Mouse (Mus musculus): Measurements from ENCODE around the gene Zfp593.

DNA sequence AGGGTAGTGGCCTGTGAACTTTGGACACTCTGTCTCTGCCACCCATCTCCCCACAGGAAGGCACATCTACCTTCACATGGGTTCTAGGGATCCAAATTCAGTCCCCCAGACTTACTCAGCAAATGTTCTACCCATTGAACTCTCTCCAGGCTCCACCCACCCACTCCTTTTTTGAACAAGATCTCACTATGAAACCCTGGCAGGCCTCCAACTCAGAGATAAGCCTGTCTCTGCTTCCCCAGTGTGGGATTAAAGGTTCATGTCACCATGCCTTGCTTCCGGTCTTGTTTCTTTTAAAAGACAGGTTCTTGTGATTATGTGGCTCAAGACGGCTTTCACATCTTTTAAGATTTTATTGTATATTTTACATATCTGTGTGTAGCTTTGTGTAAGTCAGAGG, 39.5 kb upstream of the Zfp593 start:
- TF ChIP-seq CTCF (IDR thresholded peaks at IDR 0.05; ENCODE audit: low read depth, low read length) (no peak), POLR2A (IDR thresholded peaks at IDR 0.05; ENCODE audit: extremely low read depth, insufficient read depth, low read length) (no peak)
